8 mouse cellular contexts compared by ENCODE assay signal in genomic region chr15:78003929-78004328, GRCm38 (mm10). TPM values are rescaled to one million over a fixed set of nuclear protein-coding genes. Genes with fewer than 3 reads are reported as not detected.
DNase-seq lines count a peak whose midpoint lies in the region; ATAC-seq and TF ChIP-seq lines count a peak whose summit lies in the region.
"Had no signal": no experiment of that assay in that cellular context is flagged by ENCODE, and none has a peak within 500 bp of the region (broad histone marks: within the 10 kb centered on the region; RNA-seq: fewer than 3 reads in every experiment).

No protein-coding gene starts in this region.

- H3K27ac ChIP-seq in lung, postnatal 0 days (ENCODE audit: low read length) = no peak overlapping the region
- H3K27ac ChIP-seq: embryonic facial prominence, embryonic 15.5 days had no signal

- no peaks in the 10 kb centered on the region for H3K9me3 ChIP-seq in lung, postnatal 0 days (ENCODE audit: low read length)
- H3K9me3 ChIP-seq: embryonic facial prominence, embryonic 15.5 days had no signal

- TF ChIP-seq CTCF in lung, postnatal 0 days (IDR thresholded peaks at IDR 0.05) = no peak
- TF ChIP-seq CTCF in lung, adult 2 months (IDR thresholded peaks at IDR 0.05; ENCODE audit: insufficient read depth, low read length) = no peak

- H3K4me3 ChIP-seq in lung, postnatal 0 days (ENCODE audit: low read depth, low read length) = no peak overlapping the region
- H3K4me3 ChIP-seq in lung, adult 2 months (replicated peaks; ENCODE audit: extremely low read depth, low read depth, low read length) = no peak overlapping the region
- H3K4me3 ChIP-seq: embryonic facial prominence, embryonic 15.5 days had no signal

- ATAC-seq in lung, postnatal 0 days = peak; percentile 57; the same call in 1 of the 2 replicates

- 22% methylated on average over 9 of the region's 9 CpGs for WGBS in lung, postnatal 0 days
- WGBS in lung, adult 2 months = 22% methylated on average over 9 of the region's 9 CpGs

- TF ChIP-seq EP300 in lung, postnatal 0 days (IDR thresholded peaks at IDR 0.05) = no peak

- peak; percentile 32 for DNase-seq in lung, postnatal 0 days (ENCODE audit: low spot score)
- DNase-seq in lung, adult 2 months = no peak
- peak; percentile 40 for DNase-seq in WW6 (ENCODE audit: low read depth, low spot score)
- DNase-seq in cerebellum, postnatal 14 days = peak; percentile 65 to 72
- peak; percentile 9 to 32 for DNase-seq in lung, postnatal 4 days
- DNase-seq in ovary, adult 18-20 months (ENCODE audit: low spot score) = no peak
- no peak for DNase-seq in urinary bladder, postnatal 36 days (ENCODE audit: low spot score in 2 of 2)

- no peak overlapping the region for H3K9ac ChIP-seq in lung, postnatal 0 days (replicated peaks; ENCODE audit: low read depth)
- H3K9ac ChIP-seq: embryonic facial prominence, embryonic 15.5 days had no signal

- H3K4me2 ChIP-seq in lung, postnatal 0 days (replicated peaks; ENCODE audit: low read depth, low read length) = no peak overlapping the region
- H3K4me2 ChIP-seq: embryonic facial prominence, embryonic 15.5 days had no signal

- no peaks in the 10 kb centered on the region for H3K27me3 ChIP-seq in lung, postnatal 0 days (replicated peaks; ENCODE audit: insufficient read depth, low read length)
- H3K27me3 ChIP-seq: embryonic facial prominence, embryonic 15.5 days had no signal

- TF ChIP-seq POLR2A in lung, adult 2 months (IDR thresholded peaks at IDR 0.05; ENCODE audit: borderline replicate concordance, extremely low read depth, low read depth, low read length) = no peak

- no peaks in the 10 kb centered on the region for H3K4me1 ChIP-seq in lung, postnatal 0 days (ENCODE audit: insufficient read depth, low read depth, low read length)
- H3K4me1 ChIP-seq in lung, adult 2 months (ENCODE audit: control insufficient read depth, insufficient read depth, low read length) = no peaks in the 10 kb centered on the region
- H3K4me1 ChIP-seq: embryonic facial prominence, embryonic 15.5 days had no signal

- H3K36me3 ChIP-seq in lung, postnatal 0 days (ENCODE audit: insufficient read depth, low read length) = no peaks in the 10 kb centered on the region
- H3K36me3 ChIP-seq: embryonic facial prominence, embryonic 15.5 days had no signal

RNA-seq across cellular contexts. Expression of gene Eif3d, which starts 33.3 kb away (rescaled TPM):
- 82.4 and 95.8 TPM in 2 replicates for polyA plus RNA-seq in lung, postnatal 0 days (2015; fragmentation: Nextera tagmentation; extraction: Ambion mirVana)
- polyA plus RNA-seq in lung, adult 2 months (2012; rRNA removed) = 62.7 and 91.2 TPM in 2 replicates

RNA-seq across cellular contexts. Expression of gene Foxred2, which starts 47.4 kb away (rescaled TPM):
- 0.21 and 0.24 TPM in 2 replicates for polyA plus RNA-seq in lung, postnatal 0 days (2015; fragmentation: Nextera tagmentation; extraction: Ambion mirVana)
- 1.8 and 2.4 TPM in 2 replicates for polyA plus RNA-seq in lung, adult 2 months (2012; rRNA removed)

Comparison
In these comparisons a context has a peak if more than half of its experiments do, and no peak if none do; other contexts are left out.
1. DNase-seq: peak in lung, postnatal 0 days (single experiment), WW6 (single experiment), cerebellum, postnatal 14 days (2 of 2) and lung, postnatal 4 days (2 of 2); none in lung, adult 2 months (single experiment), ovary, adult 18-20 months (single experiment) and urinary bladder, postnatal 36 days (0 of 2).